Mouse (Mus musculus) induced T-regulatory cell, adult 2 months (primary cell): ENCODE data around the gene Ankrd36.
"Not testable (repeated sequence)": the region's sequence is repeated elsewhere in the genome, so short reads cannot be mapped to it uniquely, and the experiment has no call there.

Experiments
- DNase-seq: peaks from one replicate; pipeline ENCODE4 v3.0.0-alpha.2; 2012; ENCODE audit warnings: low read depth

Gene Ankrd36

DNA sequence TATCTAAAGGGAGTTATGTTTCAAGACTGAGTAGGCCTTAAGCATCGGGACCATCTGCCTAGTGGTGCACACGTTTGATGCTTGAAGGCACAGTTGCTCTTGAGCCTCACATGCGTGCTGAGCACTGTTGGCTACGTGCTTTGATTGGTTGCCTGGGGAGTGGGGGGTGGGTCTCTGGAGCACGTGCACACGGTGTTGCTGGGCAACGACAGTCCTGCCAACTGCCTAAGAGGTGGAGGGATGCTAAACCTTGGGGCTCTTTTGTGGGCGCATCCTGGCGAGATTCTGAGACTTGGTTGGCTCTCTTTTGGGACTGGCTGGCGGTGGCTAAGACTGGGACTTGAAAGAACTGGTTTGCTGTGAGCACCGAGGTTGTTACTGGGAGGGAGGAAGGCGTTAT is at the start of gene Ankrd36:
Gene Ankrd36, plus strand, starts transcription at position 211 of the 400 bp plus-strand sequence.
- DNase-seq = no peak

DNA sequence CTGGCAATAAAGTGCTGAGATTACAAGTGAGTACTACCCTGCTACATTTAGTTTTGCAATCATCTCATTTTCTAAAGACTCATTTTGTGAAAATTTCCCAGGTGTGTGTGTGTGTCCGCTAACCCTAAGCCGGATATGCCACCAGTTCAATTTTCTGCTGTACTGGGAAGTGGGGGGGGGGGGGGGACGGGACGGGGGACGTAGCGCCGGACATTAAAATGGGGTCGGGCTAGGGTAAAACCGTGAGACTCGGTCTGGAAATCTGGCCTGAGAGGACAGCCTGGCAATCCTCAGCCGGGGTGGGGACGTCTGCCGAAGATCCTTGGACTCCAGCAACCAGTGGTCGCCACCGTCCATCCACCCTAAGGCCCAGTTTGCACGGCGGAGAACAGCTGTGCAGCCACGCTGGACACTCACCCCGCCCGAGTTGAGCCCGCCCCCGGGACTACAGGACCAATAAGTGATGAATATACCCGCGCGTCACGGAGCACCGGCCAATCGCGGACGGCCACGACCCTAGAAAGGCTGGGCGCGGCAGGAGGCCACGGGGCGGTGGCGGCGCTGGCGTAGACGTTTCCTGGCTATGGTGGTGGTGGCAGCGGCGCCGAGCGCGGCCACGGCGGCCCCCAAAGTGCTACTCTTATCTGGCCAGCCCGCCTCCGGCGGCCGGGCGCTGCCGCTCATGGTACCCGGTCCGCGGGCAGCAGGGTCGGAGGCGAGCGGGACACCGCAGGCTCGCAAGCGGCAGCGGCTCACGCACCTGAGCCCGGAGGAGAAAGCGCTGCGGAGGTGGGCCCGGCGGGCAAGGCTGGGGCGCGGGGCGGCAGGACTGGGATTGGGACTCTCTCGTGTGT is 48.8 kb upstream of the Ankrd36 start, which contains the start of gene Xbp1:
Gene Xbp1, plus strand, starts transcription at position 248 of the 854 bp plus-strand sequence.
- peak; percentile 96 for DNase-seq

DNA sequence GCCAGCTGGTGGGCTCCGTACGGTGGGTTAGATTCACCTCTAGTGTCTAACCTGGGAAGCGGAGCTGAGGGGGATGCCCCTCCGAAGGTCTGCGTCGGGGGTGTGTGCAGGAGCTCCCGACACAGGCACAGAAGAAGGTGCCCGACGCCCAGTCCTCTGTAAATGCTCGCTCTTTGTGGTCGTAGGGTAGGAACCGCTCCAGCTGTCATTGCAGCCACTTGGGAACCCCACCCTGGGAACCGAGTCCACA is 48.3 kb upstream of the Ankrd36 start:
- no peak for DNase-seq

DNA sequence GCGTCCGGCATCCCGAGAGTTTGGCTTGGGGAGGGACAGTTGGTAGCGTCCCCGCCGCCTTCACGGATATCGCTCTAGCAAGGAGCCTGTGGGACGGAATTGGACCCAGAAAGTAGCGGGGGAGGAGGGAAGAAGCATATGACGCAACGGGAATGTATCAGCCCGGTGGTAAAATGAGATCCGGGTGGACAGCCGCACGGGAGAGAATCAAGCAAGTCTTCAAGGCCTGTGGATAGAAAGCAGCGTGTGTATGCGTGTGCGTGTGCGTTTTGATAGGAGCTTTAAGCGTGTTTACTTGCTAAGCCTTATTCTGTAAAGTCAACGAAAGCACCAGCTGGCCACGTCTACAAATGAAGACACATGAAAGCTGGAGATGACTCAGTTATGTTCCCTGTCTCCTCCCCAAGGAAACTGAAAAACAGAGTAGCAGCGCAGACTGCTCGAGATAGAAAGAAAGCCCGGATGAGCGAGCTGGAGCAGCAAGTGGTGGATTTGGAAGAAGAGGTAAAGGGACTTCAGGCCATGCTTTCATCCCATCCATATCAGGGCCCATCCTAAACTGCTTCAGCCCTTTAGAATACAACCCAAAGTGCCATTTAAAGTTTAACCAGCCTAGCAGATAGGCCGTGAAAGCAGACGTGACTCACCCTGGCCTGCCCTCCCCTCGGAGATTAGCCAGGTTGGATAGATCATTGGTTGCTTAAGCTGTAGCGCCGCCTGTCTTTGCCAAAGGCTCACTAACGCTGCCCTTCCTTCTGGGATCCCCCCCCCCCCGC is 47.8 kb upstream of the Ankrd36 start:
- DNase-seq = peak; percentile 85

DNA sequence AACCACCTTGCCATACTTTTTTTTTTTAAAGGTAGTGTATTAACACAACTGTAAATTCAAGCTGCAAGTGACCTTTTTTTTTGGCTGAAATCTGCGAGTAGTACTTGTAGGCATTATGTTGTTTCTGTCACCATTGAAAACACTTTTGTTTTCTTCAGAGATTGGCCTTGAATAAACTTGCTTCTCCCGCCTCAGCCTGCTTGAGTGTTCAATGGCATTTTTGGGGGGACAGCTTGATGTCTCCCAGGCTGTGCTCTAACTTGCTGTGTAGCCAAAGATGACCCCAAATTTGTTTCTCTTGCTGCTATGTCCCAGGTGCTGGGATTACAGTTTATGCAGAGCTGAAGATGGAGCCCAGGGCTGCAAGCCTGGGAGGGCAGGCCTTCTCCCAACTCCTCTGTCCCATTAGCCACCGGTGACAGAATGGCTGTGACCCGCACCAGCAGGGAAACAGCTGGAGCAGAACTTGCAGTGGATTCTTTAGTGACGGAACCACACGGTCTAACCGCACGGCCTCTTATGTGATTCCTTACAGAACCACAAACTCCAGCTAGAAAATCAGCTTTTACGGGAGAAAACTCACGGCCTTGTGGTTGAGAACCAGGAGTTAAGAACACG is 46.6 kb upstream of the Ankrd36 start:
- DNase-seq = no peak

DNA sequence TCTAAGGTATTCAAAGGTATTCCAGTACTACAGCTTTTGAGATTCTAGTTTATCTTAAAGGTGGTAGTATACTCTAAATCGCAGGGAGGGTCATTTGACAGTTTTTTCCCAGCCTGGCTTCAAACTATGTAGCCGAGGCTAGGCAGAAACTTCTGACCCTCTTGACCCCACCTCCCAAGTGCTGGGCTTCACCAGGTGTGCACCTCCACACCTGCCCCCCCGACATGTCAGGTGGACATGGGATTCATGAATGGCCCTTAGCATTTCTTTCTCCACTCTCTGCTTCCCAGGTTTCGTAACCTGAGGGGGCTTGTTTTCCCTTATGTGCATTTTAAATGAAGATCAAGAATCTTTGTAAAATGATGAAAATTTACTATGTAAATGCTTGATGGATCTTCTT is 44.1 kb upstream of the Ankrd36 start:
- no peak for DNase-seq

DNA sequence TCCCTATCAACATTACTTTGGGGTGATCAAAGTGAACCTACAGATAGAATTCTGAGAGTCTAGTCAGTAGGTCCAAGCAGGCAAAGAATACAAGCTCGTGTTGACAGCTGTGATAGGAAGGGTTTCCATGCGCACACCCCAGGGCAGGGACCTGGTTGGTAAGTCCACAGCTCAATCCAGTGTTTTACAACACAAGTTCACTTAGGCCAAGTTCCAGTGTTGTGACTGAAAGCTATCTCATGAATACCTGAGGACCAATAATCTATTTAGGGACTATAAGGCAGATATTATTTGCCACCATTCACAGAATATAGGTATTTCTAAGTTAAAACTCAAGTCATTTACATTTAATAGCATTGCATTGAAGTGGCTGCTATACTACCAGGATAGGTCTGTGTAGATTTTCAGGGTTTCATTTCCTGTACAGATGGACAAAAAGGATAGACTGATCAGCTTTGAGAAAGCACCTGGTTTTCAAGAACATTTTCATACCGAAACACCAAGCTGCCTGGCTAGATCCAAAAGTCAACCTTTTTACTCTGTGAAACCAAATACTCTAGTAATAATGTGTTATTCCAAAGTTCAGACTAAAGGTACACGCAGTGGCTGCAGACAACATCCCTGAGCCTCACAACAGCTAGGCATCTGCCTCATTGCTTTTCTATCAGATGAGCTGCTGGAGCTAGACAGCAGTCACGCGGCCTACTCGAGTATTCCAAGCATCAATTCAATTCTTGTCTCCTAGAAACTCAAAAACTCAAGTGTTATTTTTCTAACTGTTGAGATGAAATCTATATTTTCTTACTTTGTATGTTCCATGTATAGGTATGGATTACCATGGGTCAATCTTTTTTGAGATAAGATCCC is 42.7 kb upstream of the Ankrd36 start:
- DNase-seq = no peak

DNA sequence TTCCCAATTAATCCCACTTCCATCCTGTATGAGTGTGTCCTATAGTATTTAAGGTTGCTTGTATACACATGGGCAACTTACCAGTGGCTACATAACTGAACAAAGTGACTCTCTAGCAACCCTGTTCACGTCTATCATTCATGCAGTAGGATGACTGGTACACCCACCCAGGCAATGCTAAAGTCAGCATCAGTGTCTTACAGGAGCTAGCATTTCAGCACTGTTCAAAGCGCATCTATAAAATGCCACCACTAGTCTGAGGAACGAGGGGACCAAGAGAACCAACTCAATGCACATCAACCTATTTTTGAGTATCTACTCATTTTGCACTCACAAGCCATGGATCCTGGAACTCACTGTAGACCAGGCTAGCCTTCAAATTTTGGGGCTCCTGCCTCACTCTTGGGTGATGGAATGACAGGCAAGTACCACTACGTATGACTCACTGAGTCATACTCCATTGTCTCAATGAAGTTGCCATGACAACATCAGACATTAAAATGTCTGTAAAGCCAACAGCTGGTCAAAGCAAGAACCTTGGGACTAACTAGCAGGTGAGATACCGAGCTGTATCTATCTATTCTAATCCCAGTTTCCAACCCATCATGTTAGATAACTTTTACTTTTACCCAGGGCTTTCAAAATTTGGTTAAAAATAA is 41.5 kb upstream of the Ankrd36 start:
- DNase-seq = no peak

DNA sequence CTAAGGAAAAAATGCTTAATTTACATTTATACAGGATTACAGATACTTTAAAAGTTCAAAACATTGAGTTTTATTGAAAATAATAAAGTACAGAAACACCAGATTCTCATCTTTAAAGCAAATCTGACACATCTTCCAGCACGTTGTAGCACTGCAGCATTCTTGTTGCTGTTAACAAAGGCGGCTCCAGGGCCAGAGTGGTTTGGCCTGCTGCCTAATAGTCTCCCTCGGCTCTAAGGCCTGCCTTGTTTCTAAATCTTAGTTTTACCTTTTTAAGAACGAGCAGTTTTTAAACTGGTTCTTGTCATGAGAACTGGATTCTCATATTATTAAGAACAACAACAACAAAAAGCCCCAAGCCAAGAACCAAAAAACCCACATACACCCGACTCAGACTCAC is 40.6 kb upstream of the Ankrd36 start:
- no peak for DNase-seq

DNA sequence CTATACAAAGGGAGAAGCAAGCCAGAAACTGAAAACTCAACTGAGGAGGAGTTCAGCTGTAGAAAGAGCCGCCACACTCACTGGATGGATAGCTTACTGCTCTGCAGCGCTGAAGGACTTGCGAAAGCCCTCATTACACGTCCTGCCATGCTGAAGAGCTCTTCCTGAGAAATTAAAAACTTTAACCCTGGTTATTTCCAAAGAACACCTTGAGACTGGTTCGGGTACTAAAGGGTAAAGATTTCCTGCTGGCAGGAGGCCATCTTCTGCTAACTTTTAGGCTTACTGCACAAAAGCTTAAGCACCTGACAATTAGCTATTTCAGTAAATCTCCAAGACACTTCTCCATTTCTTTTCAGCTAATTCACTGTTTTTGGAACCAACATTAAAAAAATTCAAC is 39.3 kb upstream of the Ankrd36 start:
- DNase-seq = no peak

DNA sequence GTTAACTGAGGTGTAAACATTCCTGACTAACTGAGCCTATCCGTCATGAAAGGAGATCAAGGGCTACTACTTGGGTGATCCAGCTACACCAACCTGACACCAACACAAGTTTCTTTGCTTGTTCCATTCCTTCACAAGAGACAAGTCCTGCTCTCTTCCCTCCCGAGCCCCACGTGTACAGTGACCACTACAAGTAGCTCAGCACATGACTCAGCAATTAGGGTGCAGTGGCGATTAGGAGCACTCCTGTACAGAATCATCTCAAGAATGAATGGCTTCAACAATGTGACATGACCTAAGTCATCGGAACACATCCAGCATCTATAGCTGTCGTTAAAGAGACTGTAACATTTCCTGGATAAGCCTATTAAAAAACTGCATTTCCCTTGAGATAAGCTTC is 38.8 kb upstream of the Ankrd36 start:
- no peak for DNase-seq

DNA sequence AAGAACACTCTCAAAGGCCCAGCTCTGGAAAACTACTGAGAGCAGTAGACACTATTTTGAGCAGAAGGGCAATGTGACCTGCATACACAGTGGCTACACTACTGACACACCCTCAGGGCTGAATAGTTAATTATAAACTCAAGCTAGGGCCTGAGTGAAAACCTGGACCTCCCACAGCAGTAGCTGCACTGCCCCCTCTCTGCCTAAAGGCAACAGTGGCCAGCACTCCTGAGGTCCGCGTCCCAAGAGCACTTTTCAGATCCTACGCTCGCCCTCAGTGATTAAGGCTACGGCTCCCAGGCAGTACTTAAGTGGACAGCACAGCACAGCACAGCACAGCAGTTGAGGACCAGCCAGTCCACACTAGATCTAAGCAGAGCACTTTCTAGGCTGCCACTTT is 36.4 kb upstream of the Ankrd36 start:
- no peak for DNase-seq

DNA sequence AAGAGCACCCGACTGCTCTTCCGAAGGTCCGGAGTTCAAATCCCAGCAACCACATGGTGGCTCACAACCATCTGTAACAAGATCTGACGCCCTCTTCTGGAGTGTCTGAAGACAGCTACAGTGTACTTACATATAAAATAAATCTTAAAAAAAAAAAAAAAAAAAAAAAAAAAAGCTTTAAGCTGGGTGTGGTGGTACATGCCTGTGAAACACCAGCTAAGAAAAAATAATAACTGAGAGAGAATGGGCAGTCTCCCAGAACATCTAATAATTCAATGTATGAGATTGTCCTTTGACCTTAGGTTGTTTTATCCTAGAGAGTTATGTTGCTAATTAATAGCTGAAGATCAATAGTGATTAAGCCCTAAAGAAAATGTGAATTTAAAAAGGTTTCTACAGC is 32.0 kb upstream of the Ankrd36 start:
- DNase-seq = not testable (repeated sequence)

DNA sequence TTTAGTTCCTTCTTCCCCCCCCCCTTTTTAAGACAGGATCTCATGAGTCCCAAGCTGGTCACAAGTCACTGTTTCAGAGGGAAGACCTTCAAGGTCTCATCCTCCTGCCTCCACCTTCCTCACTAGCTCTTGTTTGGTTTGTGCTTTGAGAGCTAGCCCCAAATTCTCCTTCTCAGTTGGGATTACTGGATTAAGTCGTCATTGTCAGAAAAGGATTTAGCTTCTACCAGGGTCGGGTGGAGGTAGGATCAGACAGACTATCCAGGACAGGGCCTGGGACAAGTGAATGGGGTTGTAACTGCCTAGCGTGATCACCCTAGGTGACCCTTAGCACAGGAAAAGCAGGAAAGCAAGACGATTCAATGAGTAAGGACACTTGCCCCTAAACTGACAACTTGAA is 29.2 kb upstream of the Ankrd36 start:
- no peak for DNase-seq

DNA sequence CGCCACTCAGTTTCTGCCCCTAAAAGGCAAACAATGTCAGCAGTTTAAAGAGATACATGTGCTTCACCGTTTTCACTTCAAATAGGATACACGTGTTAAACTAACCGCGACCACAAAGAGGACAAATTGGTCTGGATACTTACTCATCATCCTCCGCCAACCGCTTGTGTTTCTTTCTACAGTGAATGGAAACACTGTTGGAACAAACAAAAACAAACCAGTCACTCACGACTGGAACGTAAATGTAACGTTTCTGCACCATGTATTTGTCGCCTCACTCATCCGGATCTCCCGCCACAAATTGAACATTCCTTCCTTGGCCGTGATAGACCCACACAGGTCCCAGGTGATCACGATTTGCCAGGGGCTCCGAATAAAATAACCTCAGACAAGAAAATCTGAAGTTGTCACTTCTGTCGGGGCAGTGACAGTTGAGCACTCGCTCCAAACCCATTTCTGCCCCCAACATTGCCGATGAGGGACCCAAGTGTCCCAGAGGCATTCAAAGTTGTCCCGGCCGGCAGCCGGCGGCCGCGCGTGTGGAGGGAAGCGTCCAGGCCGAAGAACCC is 28.2 kb upstream of the Ankrd36 start:
- peak; percentile 87 for DNase-seq

DNA sequence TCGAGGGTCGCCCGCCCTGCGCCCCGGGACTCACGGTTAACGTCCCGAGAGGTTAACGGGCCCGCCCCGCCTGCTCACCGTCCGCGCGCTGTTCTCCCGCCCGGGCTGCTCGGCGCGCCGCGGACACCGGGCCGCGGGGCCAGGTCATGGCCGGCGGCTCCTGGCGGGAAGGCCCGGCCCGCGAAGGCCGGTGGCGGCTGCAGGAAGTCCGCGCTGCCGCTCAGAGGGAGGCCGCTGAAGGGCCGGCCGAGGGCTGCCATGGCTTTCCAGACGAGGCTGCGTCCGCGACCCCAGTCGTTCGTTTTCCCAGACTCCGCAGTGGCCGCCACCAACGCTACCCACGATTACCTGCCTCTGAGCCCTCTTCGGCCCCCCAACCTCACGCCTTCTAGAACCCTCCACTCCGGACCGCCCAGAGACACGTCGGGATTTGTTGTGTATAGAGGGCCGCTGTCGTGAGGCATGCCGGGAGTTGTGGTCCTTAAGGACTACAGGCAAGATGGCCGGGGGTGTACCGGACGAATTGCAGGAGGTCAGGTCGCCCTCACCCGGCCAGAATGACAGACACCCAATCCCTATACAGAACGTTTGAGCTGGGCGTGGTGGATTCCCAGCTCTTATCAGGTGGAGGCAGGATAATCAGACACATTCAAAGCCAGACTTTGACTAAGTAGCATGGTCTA is 27.5 kb upstream of the Ankrd36 start, which contains the start of gene Ccdc117:
Gene Ccdc117, minus strand, starts transcription at position 389 of the 683 bp plus-strand sequence.
- DNase-seq = peak; percentile 93

DNA sequence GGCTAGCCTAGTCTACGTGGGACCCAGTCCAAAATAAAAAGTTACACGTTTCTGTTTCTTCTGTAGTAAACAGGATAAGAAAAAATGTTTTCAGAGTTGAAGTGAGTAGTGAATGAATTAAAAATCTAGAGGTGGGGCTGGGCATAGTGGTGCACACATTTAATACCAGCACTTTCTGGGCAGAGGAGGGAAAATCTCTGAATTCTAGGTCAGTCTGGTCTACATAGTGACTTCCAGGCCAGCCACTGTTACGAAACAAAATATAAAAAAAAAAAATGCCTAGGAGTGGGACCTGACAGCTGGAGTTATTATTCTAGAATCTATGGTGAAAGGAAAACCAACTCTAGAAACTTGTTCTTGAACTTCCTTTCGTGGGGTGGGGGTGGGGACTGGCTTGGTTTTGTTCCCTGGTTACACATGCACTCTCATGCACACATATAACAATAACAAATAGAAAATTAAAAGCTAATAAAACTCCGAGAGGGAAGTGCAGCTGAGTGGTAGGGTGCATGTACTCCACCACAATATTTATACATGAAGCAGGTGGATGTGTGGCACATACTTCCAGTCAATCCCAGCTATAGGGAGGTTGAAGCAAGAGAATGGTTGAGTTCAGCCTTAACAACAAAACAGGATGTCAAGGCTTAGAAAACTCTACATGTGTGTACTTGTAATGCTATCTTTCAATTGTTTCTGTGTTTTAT is 26.9 kb upstream of the Ankrd36 start:
- peak; percentile 52 for DNase-seq

DNA sequence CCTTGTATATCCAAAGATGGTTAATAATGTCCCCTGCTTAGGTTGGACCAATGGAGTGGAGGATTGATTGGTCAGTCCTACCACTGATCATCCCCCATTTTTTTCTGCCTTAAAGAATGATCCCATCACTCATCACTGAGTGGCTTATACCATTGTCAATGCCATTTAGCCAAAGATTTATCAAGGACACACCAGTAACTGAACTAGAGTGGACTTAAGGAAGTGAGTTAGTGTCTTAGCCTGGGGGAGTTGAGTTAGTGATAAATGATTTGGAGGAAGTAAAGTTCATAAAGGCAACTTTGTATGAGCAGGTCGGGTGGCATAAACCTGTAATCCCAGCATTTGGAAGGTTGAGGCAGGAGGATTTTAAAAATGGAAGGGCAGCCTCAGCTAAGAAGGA is 26.2 kb upstream of the Ankrd36 start:
- DNase-seq = no peak

DNA sequence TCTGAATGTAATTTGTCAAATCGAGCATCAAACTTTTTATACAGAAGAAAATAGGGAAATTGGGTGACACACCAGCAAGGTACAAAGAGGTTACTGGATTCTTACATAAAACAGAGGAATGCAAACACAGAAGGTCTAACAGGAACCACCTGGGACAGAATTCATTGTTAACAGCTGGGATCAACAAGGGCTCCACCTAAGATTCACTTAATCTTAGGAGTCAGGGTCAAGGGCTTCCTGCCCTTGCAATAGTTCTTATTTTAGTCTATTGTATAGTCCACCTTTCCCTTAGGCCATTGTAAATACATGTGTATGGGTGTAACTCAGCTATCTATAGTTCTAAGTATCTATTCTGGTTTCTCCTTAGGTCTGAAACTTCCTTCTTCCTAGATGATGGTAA is 24.8 kb upstream of the Ankrd36 start:
- DNase-seq = not testable (repeated sequence)

DNA sequence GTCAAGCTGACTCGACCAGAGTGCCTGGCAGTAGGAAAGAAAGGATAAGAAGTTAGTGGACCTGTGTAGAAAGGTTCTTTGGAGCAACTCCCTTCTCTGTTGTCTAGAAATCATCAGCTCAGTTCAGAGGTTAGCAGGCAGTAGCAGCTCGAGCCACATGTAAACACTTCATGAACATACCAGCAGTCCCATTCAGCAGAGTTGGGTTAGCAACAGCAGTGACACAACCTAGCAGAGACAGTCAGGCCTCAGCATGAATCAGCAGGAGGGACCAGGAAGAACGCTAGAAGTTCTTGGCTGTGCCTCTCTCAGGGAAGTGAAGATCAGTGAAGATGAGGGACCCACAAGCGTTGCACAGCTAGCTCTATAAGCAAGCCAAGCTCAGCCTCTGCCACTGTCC is 24.0 kb upstream of the Ankrd36 start:
- DNase-seq = no peak
